Mouse (Mus musculus): Measurements from ENCODE around the gene Bola1.

DNA sequence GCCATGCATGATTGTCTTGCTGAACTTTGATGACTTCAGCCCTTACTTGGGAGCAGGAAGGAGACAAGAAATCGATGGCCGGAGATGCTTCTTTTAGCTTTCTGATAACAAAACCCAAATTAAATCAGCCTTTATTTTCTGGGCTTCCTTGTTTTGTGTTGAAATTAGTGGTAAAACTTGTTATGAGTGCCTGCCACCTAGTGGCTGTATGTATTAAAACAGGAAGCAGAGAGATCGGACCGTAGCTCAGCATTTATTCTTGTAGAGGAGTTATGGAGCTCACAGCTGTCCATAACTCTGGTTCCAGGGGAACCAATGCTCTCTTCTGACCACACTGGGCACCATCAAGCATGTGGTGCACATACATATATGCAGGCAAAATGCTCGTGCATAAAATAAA is 71.6 kb downstream of the Bola1 start:
- TF ChIP-seq TAL1 (IDR thresholded peaks at IDR 0.05; ENCODE audit: low read length) (no peak), GATA1 (IDR thresholded peaks at IDR 0.05; ENCODE audit: low read length) (no peak)
